Mouse (Mus musculus): ENCODE results near the gene Fance. TPM values are rescaled to one million over a fixed set of nuclear protein-coding genes. Genes with fewer than 3 reads are reported as not detected.

Fance gene
- polyA plus RNA-seq, 1 experiment from 2014 or later = 26.1 TPM

DNA sequence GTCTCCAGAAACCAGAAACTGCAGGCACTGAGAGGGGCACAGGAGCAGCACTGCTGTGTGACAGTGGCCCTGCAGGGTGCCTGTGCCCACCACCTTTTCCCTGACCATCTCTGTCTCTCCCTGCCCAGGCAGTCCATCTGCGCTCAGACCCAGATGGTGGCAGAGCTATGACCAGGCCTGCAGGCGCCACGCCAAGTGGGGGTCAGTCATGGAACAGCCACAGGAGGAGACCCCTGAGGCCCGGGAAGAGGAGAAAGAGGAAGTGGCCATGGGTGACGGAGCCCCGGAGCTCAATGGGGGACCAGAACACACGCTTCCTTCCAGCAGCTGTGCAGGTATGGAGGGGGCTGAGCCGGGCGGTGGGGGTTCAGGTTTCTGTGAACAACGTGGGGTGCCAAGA, 27.2 kb upstream of the Fance start:
- no peak overlapping the region for H3K9ac ChIP-seq (ENCODE audit: low read depth, low read length)

DNA sequence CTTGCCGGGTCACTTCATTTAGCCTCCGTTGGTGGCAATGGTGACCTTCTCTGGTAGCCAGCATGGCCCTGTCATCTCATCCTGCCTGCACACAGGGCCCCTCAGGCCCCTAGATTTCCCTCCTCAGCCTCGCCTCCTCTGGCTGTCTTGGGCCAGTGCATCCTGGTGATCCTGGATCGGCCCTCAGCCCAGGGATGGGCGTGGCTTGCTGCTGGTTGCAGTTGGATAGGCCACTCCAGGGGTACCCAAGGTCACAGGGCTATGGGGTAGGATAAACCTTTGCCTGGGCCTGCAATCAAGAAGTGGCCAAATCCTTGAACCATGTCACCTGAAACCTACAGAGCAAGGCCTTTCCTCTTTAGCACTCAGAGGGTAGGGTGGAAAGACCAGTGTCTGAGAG, 26.4 kb upstream of the Fance start:
- Histone ChIP-seq H3K9ac (ENCODE audit: low read depth, low read length) (no peak overlapping the region), H3K9me3 (ENCODE audit: control insufficient read depth, low read length) (0 out of 2 replicates have a peak, but pooled peaks cover under 1% of the 10 kb centered on the region), H3K4me3 (ENCODE audit: low read depth, low read length) (no peak overlapping the region), H3K4me2 (ENCODE audit: low read depth, low read length) (no peak overlapping the region), H3K27me3 (replicated peaks; ENCODE audit: control insufficient read depth, insufficient read depth, low read length) (no peaks in the 10 kb centered on the region), H3K4me1 (ENCODE audit: control insufficient read depth, insufficient read depth, low read length) (no peaks in the 10 kb centered on the region), H3K27ac (replicated peaks; ENCODE audit: low read depth, low read length) (no peak overlapping the region), H3K36me3 (ENCODE audit: control insufficient read depth, insufficient read depth, low read length) (0 out of 2 replicates have a peak, but pooled peaks cover 3% of the 10 kb centered on the region)
- ATAC-seq (ENCODE audit: low read depth) (no peak), DNase-seq (ENCODE audit: low spot score) (no peak)
- WGBS = 55% methylated on average over 5 of the region's 5 CpGs

More for the DNA sequence above, 27.2 kb upstream of the Fance start:
- Histone ChIP-seq H3K36me3 (ENCODE audit: control insufficient read depth, insufficient read depth, low read length) (0 out of 2 replicates have a peak, but pooled peaks cover 3% of the 10 kb centered on the region), H3K4me3 (ENCODE audit: low read depth, low read length) (no peak overlapping the region), H3K4me2 (ENCODE audit: low read depth, low read length) (no peak overlapping the region), H3K27ac (replicated peaks; ENCODE audit: low read depth, low read length) (no peak overlapping the region), H3K27me3 (replicated peaks; ENCODE audit: control insufficient read depth, insufficient read depth, low read length) (no peaks in the 10 kb centered on the region), H3K9me3 (ENCODE audit: control insufficient read depth, low read length) (no peaks in the 10 kb centered on the region), H3K4me1 (ENCODE audit: control insufficient read depth, insufficient read depth, low read length) (no peaks in the 10 kb centered on the region)
- 63% methylated on average over 10 of the region's 10 CpGs for WGBS
- DNase-seq (ENCODE audit: low spot score) (no peak), ATAC-seq (ENCODE audit: low read depth) (no peak)

DNA sequence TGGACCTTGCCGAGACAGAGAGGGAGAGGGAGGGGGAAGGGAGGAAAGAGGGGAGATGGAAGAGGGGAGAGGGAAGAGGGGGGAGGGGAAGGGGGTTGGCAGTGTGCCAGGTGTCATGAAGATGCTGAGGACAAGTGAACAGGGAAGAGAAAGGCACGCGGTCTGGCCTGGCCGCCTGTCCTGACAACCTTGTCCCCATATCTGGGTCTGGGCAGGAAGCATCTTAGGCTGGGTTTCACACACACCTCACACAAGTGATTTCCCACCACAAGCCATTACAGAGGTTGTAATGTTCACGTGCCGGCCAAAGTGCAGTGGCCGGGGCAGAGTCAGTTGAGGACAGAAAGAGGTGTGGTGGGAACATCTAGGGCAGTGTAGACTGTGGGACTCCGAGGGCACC, 25.7 kb upstream of the Fance start:
- ATAC-seq (ENCODE audit: low read depth) (no peak), DNase-seq (ENCODE audit: low spot score) (no peak)
- no peaks in the 10 kb centered on the region for H3K27me3 ChIP-seq (replicated peaks; ENCODE audit: control insufficient read depth, insufficient read depth, low read length)
- H3K4me3 ChIP-seq (ENCODE audit: low read depth, low read length) = no peak overlapping the region
- WGBS = 72% methylated on average over 8 of the region's 8 CpGs
- H3K27ac ChIP-seq (replicated peaks; ENCODE audit: low read depth, low read length) = no peak overlapping the region
- 0 out of 2 replicates have a peak, but pooled peaks cover 4% of the 10 kb centered on the region for H3K9me3 ChIP-seq (ENCODE audit: control insufficient read depth, low read length)
- no peaks in the 10 kb centered on the region for H3K4me1 ChIP-seq (ENCODE audit: control insufficient read depth, insufficient read depth, low read length)
- peaks cover 8% of the 10 kb centered on the region; the same call in 1 of the 2 replicates for H3K36me3 ChIP-seq (ENCODE audit: control insufficient read depth, insufficient read depth, low read length)
- no peak overlapping the region for H3K9ac ChIP-seq (ENCODE audit: low read depth, low read length)
- no peak overlapping the region for H3K4me2 ChIP-seq (ENCODE audit: low read depth, low read length)

DNA sequence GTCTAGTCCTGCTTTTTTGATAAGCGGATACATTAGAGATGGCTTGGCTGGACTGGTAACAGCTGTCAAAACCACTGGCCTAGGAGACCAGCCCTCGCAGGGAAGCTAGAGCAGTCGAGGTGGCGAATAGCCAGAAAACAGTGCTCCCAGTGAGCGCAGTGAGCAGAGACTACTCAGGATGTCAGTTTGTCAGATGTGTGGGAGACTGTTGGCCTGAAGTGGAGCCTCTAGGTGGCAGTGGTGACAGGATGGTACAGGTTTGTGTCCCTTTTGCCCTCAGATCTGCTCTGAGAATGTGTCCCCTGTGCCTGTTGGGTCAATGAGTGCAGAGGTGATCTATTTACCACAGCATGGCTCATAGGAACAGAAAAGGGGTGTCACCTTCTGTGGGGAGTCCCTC, 25.3 kb upstream of the Fance start:
- H3K4me3 ChIP-seq (ENCODE audit: low read depth, low read length) = no peak overlapping the region
- ATAC-seq (ENCODE audit: low read depth) (no peak), DNase-seq (ENCODE audit: low spot score) (no peak)
- H3K36me3 ChIP-seq (ENCODE audit: control insufficient read depth, insufficient read depth, low read length) = peaks cover 8% of the 10 kb centered on the region; the same call in 1 of the 2 replicates
- H3K27me3 ChIP-seq (replicated peaks; ENCODE audit: control insufficient read depth, insufficient read depth, low read length) = no peaks in the 10 kb centered on the region
- no peaks in the 10 kb centered on the region for H3K4me1 ChIP-seq (ENCODE audit: control insufficient read depth, insufficient read depth, low read length)
- H3K9ac ChIP-seq (ENCODE audit: low read depth, low read length) = no peak overlapping the region
- H3K27ac ChIP-seq (replicated peaks; ENCODE audit: low read depth, low read length) = no peak overlapping the region
- H3K9me3 ChIP-seq (ENCODE audit: control insufficient read depth, low read length) = 0 out of 2 replicates have a peak, but pooled peaks cover 4% of the 10 kb centered on the region
- 66% methylated on average over 5 of the region's 5 CpGs for WGBS
- H3K4me2 ChIP-seq (ENCODE audit: low read depth, low read length) = no peak overlapping the region

DNA sequence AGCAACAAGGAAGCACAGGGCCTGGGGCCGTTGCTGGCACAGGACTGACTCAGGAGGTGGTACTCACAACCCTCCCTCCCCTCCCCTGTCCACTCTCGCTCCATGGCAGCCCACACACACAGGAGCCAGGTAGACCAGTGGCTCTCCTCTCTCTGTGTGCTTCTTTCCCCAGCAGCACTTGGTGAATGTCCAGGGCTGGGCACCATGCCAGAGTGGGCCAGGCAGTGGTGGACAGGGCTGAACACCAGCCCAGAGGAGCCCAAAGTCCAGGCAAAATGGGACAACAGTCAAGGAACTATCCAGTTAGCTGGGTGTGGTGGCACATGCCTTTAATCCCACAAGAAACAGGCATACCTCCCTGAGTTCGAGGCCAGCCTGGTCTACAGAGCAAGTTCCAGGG, 23.1 kb upstream of the Fance start:
- no peaks in the 10 kb centered on the region for H3K27me3 ChIP-seq (replicated peaks; ENCODE audit: control insufficient read depth, insufficient read depth, low read length)
- no peak overlapping the region for H3K4me2 ChIP-seq (ENCODE audit: low read depth, low read length)
- no peak overlapping the region for H3K27ac ChIP-seq (replicated peaks; ENCODE audit: low read depth, low read length)
- no peak overlapping the region for H3K4me3 ChIP-seq (ENCODE audit: low read depth, low read length)
- H3K9ac ChIP-seq (ENCODE audit: low read depth, low read length) = no peak overlapping the region
- peaks cover 8% of the 10 kb centered on the region; the same call in 1 of the 2 replicates for H3K36me3 ChIP-seq (ENCODE audit: control insufficient read depth, insufficient read depth, low read length)
- ATAC-seq (ENCODE audit: low read depth) (no peak), DNase-seq (ENCODE audit: low spot score) (no peak)
- 69% methylated on average over 3 of the region's 3 CpGs for WGBS
- H3K4me1 ChIP-seq (ENCODE audit: control insufficient read depth, insufficient read depth, low read length) = no peaks in the 10 kb centered on the region
- 0 out of 2 replicates have a peak, but pooled peaks cover 4% of the 10 kb centered on the region for H3K9me3 ChIP-seq (ENCODE audit: control insufficient read depth, low read length)

DNA sequence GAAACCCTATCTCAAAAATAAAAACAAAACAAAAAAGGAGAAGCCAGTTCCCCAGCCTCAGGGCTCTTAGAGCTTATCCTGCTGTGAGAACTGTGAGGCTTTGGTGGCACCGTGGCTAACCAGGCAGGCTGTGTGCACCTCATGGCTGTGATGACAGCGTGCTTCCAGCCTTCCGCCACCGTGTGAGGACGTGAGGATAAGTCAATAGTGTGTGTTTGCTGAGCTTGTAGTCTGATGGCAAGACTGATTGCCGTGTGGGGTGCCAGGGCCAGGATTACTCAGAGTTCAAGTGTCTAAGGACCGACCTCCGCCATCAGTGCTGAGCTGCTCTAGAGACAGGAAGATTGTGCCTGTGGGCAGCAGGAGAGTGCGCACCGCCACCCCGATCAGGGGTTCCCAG, 22.6 kb upstream of the Fance start:
- Histone ChIP-seq H3K4me1 (ENCODE audit: control insufficient read depth, insufficient read depth, low read length) (no peaks in the 10 kb centered on the region), H3K9me3 (ENCODE audit: control insufficient read depth, low read length) (0 out of 2 replicates have a peak, but pooled peaks cover 4% of the 10 kb centered on the region), H3K27ac (replicated peaks; ENCODE audit: low read depth, low read length) (no peak overlapping the region), H3K4me2 (ENCODE audit: low read depth, low read length) (no peak overlapping the region), H3K27me3 (replicated peaks; ENCODE audit: control insufficient read depth, insufficient read depth, low read length) (no peaks in the 10 kb centered on the region), H3K4me3 (ENCODE audit: low read depth, low read length) (no peak overlapping the region), H3K9ac (ENCODE audit: low read depth, low read length) (no peak overlapping the region), H3K36me3 (ENCODE audit: control insufficient read depth, insufficient read depth, low read length) (peaks cover 8% of the 10 kb centered on the region; the same call in 1 of the 2 replicates)
- WGBS = 79% methylated on average over 11 of the region's 11 CpGs
- no peak for ATAC-seq (ENCODE audit: low read depth)
- no peak for DNase-seq (ENCODE audit: low spot score)

DNA sequence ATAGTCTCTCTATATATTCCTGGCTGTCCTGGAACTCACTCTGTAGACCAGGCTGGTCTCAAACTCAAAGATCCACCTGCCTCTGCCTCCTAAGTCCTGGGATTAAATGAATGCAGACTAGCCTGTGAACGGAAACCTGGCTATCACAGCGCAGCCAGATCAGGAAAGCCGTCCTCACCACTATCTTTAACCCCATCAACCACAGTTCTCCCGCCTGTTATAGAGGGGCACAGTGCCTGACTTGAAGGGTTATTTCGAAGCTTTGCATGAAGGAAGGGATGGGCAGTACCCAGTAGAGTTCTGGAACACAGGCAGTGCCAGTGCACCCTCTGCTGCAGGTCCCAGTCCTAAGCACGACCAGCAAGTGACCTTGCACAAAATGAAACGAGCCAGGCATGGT, 22.0 kb upstream of the Fance start:
- peaks cover 8% of the 10 kb centered on the region; the same call in 1 of the 2 replicates for H3K36me3 ChIP-seq (ENCODE audit: control insufficient read depth, insufficient read depth, low read length)
- no peak overlapping the region for H3K4me2 ChIP-seq (ENCODE audit: low read depth, low read length)
- H3K4me1 ChIP-seq (ENCODE audit: control insufficient read depth, insufficient read depth, low read length) = no peaks in the 10 kb centered on the region
- no peak for ATAC-seq (ENCODE audit: low read depth)
- WGBS = 79% methylated on average over 7 of the region's 7 CpGs
- no peak overlapping the region for H3K9ac ChIP-seq (ENCODE audit: low read depth, low read length)
- 0 out of 2 replicates have a peak, but pooled peaks cover 4% of the 10 kb centered on the region for H3K9me3 ChIP-seq (ENCODE audit: control insufficient read depth, low read length)
- H3K27ac ChIP-seq (replicated peaks; ENCODE audit: low read depth, low read length) = no peak overlapping the region
- H3K27me3 ChIP-seq (replicated peaks; ENCODE audit: control insufficient read depth, insufficient read depth, low read length) = no peaks in the 10 kb centered on the region
- no peak for DNase-seq (ENCODE audit: low spot score)
- H3K4me3 ChIP-seq (ENCODE audit: low read depth, low read length) = no peak overlapping the region

DNA sequence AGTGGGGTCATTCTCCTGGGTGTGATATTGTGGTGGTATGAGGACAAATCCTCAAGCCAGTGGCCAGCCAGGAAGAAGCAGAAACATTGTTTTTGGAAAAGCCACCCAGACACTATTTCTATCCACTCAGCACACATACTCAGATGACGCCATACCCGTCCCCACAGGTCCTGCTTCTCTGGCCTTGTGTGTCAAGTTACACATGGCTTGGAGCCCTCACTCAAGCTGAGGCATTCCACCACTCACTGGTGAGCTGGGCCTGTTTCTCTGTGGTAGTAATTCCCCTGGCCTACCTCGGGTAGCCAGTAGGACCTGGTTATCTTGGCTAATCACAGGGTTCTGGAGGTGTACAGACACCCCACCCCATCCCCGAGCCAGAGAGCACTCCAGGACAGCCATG, 19.6 kb upstream of the Fance start:
- no peak overlapping the region for H3K27ac ChIP-seq (replicated peaks; ENCODE audit: low read depth, low read length)
- DNase-seq (ENCODE audit: low spot score) (peak; percentile 55), ATAC-seq (ENCODE audit: low read depth) (no peak)
- H3K27me3 ChIP-seq (replicated peaks; ENCODE audit: control insufficient read depth, insufficient read depth, low read length) = no peaks in the 10 kb centered on the region
- 0 out of 2 replicates have a peak, but pooled peaks cover 4% of the 10 kb centered on the region for H3K9me3 ChIP-seq (ENCODE audit: control insufficient read depth, low read length)
- peaks cover 14% of the 10 kb centered on the region for H3K36me3 ChIP-seq (ENCODE audit: control insufficient read depth, insufficient read depth, low read length)
- no peak overlapping the region for H3K9ac ChIP-seq (ENCODE audit: low read depth, low read length)
- H3K4me3 ChIP-seq (ENCODE audit: low read depth, low read length) = no peak overlapping the region
- no peak overlapping the region for H3K4me2 ChIP-seq (ENCODE audit: low read depth, low read length)
- WGBS = 43% methylated on average over 4 of the region's 4 CpGs
- H3K4me1 ChIP-seq (ENCODE audit: control insufficient read depth, insufficient read depth, low read length) = no peaks in the 10 kb centered on the region
